Mouse (Mus musculus) liver, adult 2 months (tissue): ENCODE data around the gene Btk. TPM values are rescaled to one million over a fixed set of nuclear protein-coding genes. Genes with fewer than 3 reads are reported as not detected.

Source experiments
- DNase-seq: peaks from one replicate; pipeline ENCODE4 v3.0.0-alpha.2; 2011; ENCODE audit warnings: low read depth, low spot score; ENCODE audit errors: extremely low read depth
- H3K27ac ChIP-seq: fragments of 200-500 bp; replicated peaks from 2 replicates; pipeline ENCODE4 v1.5.1; 2012; ENCODE audit warnings: low read depth, mild to moderate bottlenecking, control low read depth, inconsistent platforms, low read length; ENCODE audit not compliant: insufficient read depth
- H3K27me3 ChIP-seq: fragments of 200-500 bp; 2 replicates; pipeline ENCODE4 v1.6.1; 2012; ENCODE audit warnings: mild to moderate bottlenecking, moderate library complexity, low read length, inconsistent platforms; ENCODE audit not compliant: control insufficient read depth, insufficient read depth
- H3K36me3 ChIP-seq: fragments of 200-500 bp; 2 replicates; pipeline ENCODE4 v1.6.1; 2012; ENCODE audit warnings: low read length, inconsistent platforms; ENCODE audit not compliant: control insufficient read depth, insufficient read depth
- H3K4me1 ChIP-seq: fragments of 200-500 bp; 2 replicates; pipeline ENCODE4 v1.6.1; 2011; ENCODE audit warnings: low read length; ENCODE audit not compliant: control insufficient read depth, insufficient read depth
- H3K4me3 ChIP-seq: fragments of 200-500 bp; 2 replicates; pipeline ENCODE4 v1.5.1; 2011; ENCODE audit warnings: low read depth, mild to moderate bottlenecking, control low read depth, low read length, moderate library complexity; ENCODE audit not compliant: insufficient read depth
- H3K79me2 ChIP-seq: fragments of 200-500 bp; 2 replicates; pipeline ENCODE4 v1.6.1; 2012; ENCODE audit warnings: inconsistent platforms, mild to moderate bottlenecking, low read length, moderate library complexity; ENCODE audit not compliant: control insufficient read depth, insufficient read depth
- H3K9ac ChIP-seq: fragments of 200-500 bp; 2 replicates; pipeline ENCODE4 v1.6.1; 2012; ENCODE audit warnings: low read depth, mild to moderate bottlenecking, control low read depth, inconsistent platforms, low read length
- CTCF ChIP-seq: fragments of 200-500 bp; IDR thresholded peaks from 2 replicates; pipeline ENCODE4 v1.5.1; 2011; ENCODE audit warnings: low read depth, low read length, control low read depth
- POLR2A ChIP-seq: fragments of 200-500 bp; IDR thresholded peaks from 2 replicates; pipeline ENCODE4 v1.6.1; 2011; ENCODE audit warnings: low read length, control low read depth; ENCODE audit not compliant: insufficient read depth; ENCODE audit errors: extremely low read depth
- WGBS: fragments of 180-500 bp; shearing (Covaris S2); methylation state at CpG from one replicate; pipeline ENCODE4 v1.1.7; 2018; 5-methylcytosine and 5-hydroxymethylcytosine counted together
- polyA plus RNA-seq: library from polyadenylated mRNA; depleted of rRNA; stranded (reverse); fragments of >200 nt; gene quantifications from 2 replicates; pipeline ENCODE4 v1.2.3, GENCODE M21; 2012; rRNA removed
- total RNA-seq: library from RNA; depleted of rRNA; stranded (reverse); fragments of >200 nt; gene quantifications from 2 replicates; pipeline ENCODE4 v1.2.3, GENCODE M21; 2014; rRNA removed

The Btk gene
- total and polyA plus RNA-seq, 2 experiments: 0.35 to 0.83 TPM

- Histone ChIP-seq H3K36me3 (peaks cover 2% of the 10 kb centered on the region; the same call in 1 of the 2 replicates), H3K4me3 (no peak overlapping the region), H3K9ac (no peak overlapping the region), H3K27me3 (no peaks in the 10 kb centered on the region), H3K27ac (no peak overlapping the region), H3K79me2 (no peaks in the 10 kb centered on the region), H3K4me1 (no peaks in the 10 kb centered on the region)
- no peak for TF ChIP-seq POLR2A
- no peak for TF ChIP-seq CTCF
- no peak for DNase-seq
- 83% methylated on average over 2 of the region's 2 CpGs for WGBS
These were observed 50.0 kb downstream of the Btk start for GRCm38 (mm10) chrX:134533346-134533745.

GRCm38 (mm10) chrX:134525260-134525659, 58.1 kb downstream of the Btk start:
- H3K36me3 ChIP-seq: no peaks in the 10 kb centered on the region
- no peaks in the 10 kb centered on the region for H3K79me2 ChIP-seq
- H3K4me1 ChIP-seq: no peaks in the 10 kb centered on the region
- no peak overlapping the region for H3K4me3 ChIP-seq
- DNase-seq: no peak
- H3K27me3 ChIP-seq: no peaks in the 10 kb centered on the region
- no peak overlapping the region for H3K27ac ChIP-seq
- TF ChIP-seq POLR2A: no peak
- no peak for TF ChIP-seq CTCF
- 82% methylated on average over 4 of the region's 4 CpGs for whole genome bisulfite sequencing
- H3K9ac ChIP-seq: no peak overlapping the region

- Histone ChIP-seq H3K4me3 (no peak overlapping the region), H3K4me1 (no peaks in the 10 kb centered on the region), H3K27ac (no peak overlapping the region), H3K9ac (no peak overlapping the region), H3K36me3 (no peaks in the 10 kb centered on the region), H3K27me3 (no peaks in the 10 kb centered on the region), H3K79me2 (no peaks in the 10 kb centered on the region)
- 69% methylated on average over 4 of the region's 4 CpGs for WGBS
- TF ChIP-seq POLR2A (no peak), CTCF (no peak)
- DNase-seq: no peak
These were observed 59.6 kb downstream of the Btk start for GRCm38 (mm10) chrX:134523772-134524171.

GRCm38 (mm10) chrX:134509473-134509872, 73.9 kb downstream of the Btk start:
- Histone ChIP-seq H3K27me3 (no peaks in the 10 kb centered on the region), H3K4me1 (no peaks in the 10 kb centered on the region), H3K79me2 (no peaks in the 10 kb centered on the region), H3K36me3 (no peaks in the 10 kb centered on the region), H3K9ac (no peak overlapping the region), H3K27ac (no peak overlapping the region), H3K4me3 (no peak overlapping the region)
- WGBS: 8% methylated on average over 2 of the region's 2 CpGs
- DNase-seq: peak; percentile 19
- peak; percentile 49; the same call in 1 of the 2 replicates for TF ChIP-seq CTCF
- no peak for TF ChIP-seq POLR2A

- WGBS: 73% methylated on average over 6 of the region's 6 CpGs
These were observed 75.4 kb downstream of the Btk start for GRCm38 (mm10) chrX:134507977-134508376.

GRCm38 (mm10) chrX:134500651-134501050, 82.7 kb downstream of the Btk start:
- Histone ChIP-seq H3K36me3 (no peaks in the 10 kb centered on the region), H3K4me3 (no peak overlapping the region), H3K27me3 (no peaks in the 10 kb centered on the region), H3K27ac (no peak overlapping the region), H3K79me2 (no peaks in the 10 kb centered on the region), H3K4me1 (no peaks in the 10 kb centered on the region), H3K9ac (no peak overlapping the region)
- DNase-seq: no peak
- WGBS: 82% methylated on average over 8 of the region's 8 CpGs
- no peak for TF ChIP-seq CTCF
- no peak for TF ChIP-seq POLR2A

More at GRCm38 (mm10) chrX:134507977-134508376, 75.4 kb downstream of the Btk start:
- TF ChIP-seq POLR2A (no peak), CTCF (no peak)
- Histone ChIP-seq H3K9ac (no peak overlapping the region), H3K4me3 (no peak overlapping the region), H3K27me3 (no peaks in the 10 kb centered on the region), H3K36me3 (no peaks in the 10 kb centered on the region), H3K79me2 (no peaks in the 10 kb centered on the region), H3K4me1 (no peaks in the 10 kb centered on the region), H3K27ac (no peak overlapping the region)
- no peak for DNase-seq

Other genes with a start within 250 kb of the Btk start
- gene Drp2, start 179.0 kb downstream of the Btk start, total RNA-seq: under 0.01 TPM in 1 of 2 replicates, not detected in the other
- gene Drp2, start 179.0 kb downstream of the Btk start, polyA plus RNA-seq: not detected in 2 replicates
- gene Taf7l, start 107.1 kb downstream of the Btk start, total RNA-seq: not detected in 2 replicates
- gene Taf7l, start 107.1 kb downstream of the Btk start, polyA plus RNA-seq: not detected in 2 replicates
- 29.4 and 39.0 TPM in 2 replicates for gene Timm8a1, start 41.7 kb downstream of the Btk start, total RNA-seq
- gene Timm8a1, start 41.7 kb downstream of the Btk start, polyA plus RNA-seq: 3.6 and 3.8 TPM in 2 replicates
- 349 and 403 TPM in 2 replicates for gene Rpl36a, start 2.1 kb upstream of the Btk start, total RNA-seq
- 77.1 and 85.4 TPM in 2 replicates for gene Rpl36a, start 2.1 kb upstream of the Btk start, polyA plus RNA-seq
- 5.2 and 5.7 TPM in 2 replicates for gene Gla, start 17.6 kb upstream of the Btk start, total RNA-seq
- gene Gla, start 17.6 kb upstream of the Btk start, polyA plus RNA-seq: 1.2 and 1.6 TPM in 2 replicates
- gene Hnrnph2, start 17.6 kb upstream of the Btk start, total RNA-seq: 33.6 and 42.8 TPM in 2 replicates
- gene Hnrnph2, start 17.6 kb upstream of the Btk start, polyA plus RNA-seq: 6.7 and 9.0 TPM in 2 replicates
- gene Armcx4, start 102.9 kb upstream of the Btk start, total RNA-seq: 0.67 and 1.1 TPM in 2 replicates
- 0.15 and 0.17 TPM in 2 replicates for gene Armcx4, start 102.9 kb upstream of the Btk start, polyA plus RNA-seq
- gene Armcx1, start 134.4 kb upstream of the Btk start, total RNA-seq: 2.3 and 3.3 TPM in 2 replicates
- gene Armcx1, start 134.4 kb upstream of the Btk start, polyA plus RNA-seq: 0.47 and 0.64 TPM in 2 replicates
- gene Armcx6, start 167.8 kb upstream of the Btk start, total RNA-seq: 0.55 and 0.87 TPM in 2 replicates
- gene Armcx6, start 167.8 kb upstream of the Btk start, polyA plus RNA-seq: 0.18 TPM in 1 of 2 replicates, not detected in the other
- 8.7 and 10.6 TPM in 2 replicates for gene Armcx3, start 173.0 kb upstream of the Btk start, total RNA-seq
- 1.4 and 2.3 TPM in 2 replicates for gene Armcx3, start 173.0 kb upstream of the Btk start, polyA plus RNA-seq
- gene Armcx2, start 225.7 kb upstream of the Btk start, total RNA-seq: 1.6 and 2.8 TPM in 2 replicates
- 1.1 and 1.6 TPM in 2 replicates for gene Armcx2, start 225.7 kb upstream of the Btk start, polyA plus RNA-seq